Mouse (Mus musculus): Measurements from ENCODE around the gene Psip1. TPM values are rescaled to one million over a fixed set of nuclear protein-coding genes. Genes with fewer than 3 reads are reported as not detected.
A peak's percentile ranks its signal among the peaks of the same experiment; 100 is the strongest.

Psip1 gene
- total and polyA plus RNA-seq, 3 experiments = 54.0 to 161 (median 68.1) TPM

DNA sequence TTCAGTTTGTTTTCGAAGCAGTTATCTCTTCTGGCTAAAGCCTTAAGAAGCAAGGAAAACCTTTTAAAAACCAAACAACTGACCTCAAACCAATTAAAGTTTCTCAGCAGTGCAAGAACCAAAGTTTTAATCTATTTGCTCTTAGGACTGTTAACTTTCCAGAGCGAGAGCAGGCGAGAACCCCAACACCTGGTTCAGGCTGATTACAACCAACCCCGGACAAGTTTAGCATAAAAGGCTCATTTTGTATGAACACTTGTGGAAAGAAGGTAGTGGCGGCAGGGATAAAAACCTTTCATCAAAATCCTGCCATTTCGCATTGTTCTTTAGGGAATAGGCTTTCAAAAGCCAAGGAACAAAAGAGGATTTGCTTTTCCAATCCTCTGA is 38.2 kb upstream of the Psip1 start:
- Histone ChIP-seq H3K4me3 (ENCODE audit: control insufficient read depth in 1 of 2, insufficient read depth in 1 of 2, low read depth in 2 of 2, low read length in 2 of 2) (peak overlapping the region; percentile 82 to 97), H3K27me3 (ENCODE audit: control insufficient read depth in 1 of 2, insufficient read depth in 2 of 2, low read length in 2 of 2) (no peaks in the 10 kb centered on the region), H3K4me1 (ENCODE audit: control insufficient read depth in 1 of 2, insufficient read depth in 2 of 2, low read length in 2 of 2) (peaks cover 0 to 4% of the 10 kb centered on the region in 2 experiments; a peak in 2 of 4 replicates), H3K36me3 (ENCODE audit: control insufficient read depth in 1 of 2, insufficient read depth in 2 of 2, low read length in 2 of 2) (peaks cover 0 to 17% of the 10 kb centered on the region in 2 experiments; a peak in 2 of 4 replicates), H3K9ac (ENCODE audit: control insufficient read depth, low read depth, low read length, poor library complexity, severe bottlenecking) (peak overlapping the region; percentile 98), H3K79me2 (ENCODE audit: control insufficient read depth, insufficient read depth, low read length, poor library complexity) (peaks cover 3% of the 10 kb centered on the region), H3K27ac (ENCODE audit: control insufficient read depth, low read depth, low read length) (peak overlapping the region; percentile 88), H3K9me3 (replicated peaks; ENCODE audit: insufficient read depth, low read length) (no peaks in the 10 kb centered on the region)
- TF ChIP-seq RCOR1 (IDR thresholded peaks at IDR 0.05; ENCODE audit: low read depth, low read length) (peak; percentile 43; the same call in 1 of the 2 replicates), BHLHE40 (IDR thresholded peaks at IDR 0.05; ENCODE audit: borderline replicate concordance, low read depth, low read length) (0 out of 2 replicates have a peak, but pooled peaks have one; percentile 26), EP300 (IDR thresholded peaks at IDR 0.05; ENCODE audit: low read depth in 1 of 2, low read length in 2 of 2) (peak in 1 of 2 experiments; percentile 29; a peak in 1 of 4 replicates), TAL1 (IDR thresholded peaks at IDR 0.05; ENCODE audit: low read length) (peak; percentile 74), ETS1 (IDR thresholded peaks at IDR 0.05; ENCODE audit: low read depth, low read length) (no peak)
- DNase-seq (ENCODE audit: low read depth, low spot score) = peak; percentile 81

DNA sequence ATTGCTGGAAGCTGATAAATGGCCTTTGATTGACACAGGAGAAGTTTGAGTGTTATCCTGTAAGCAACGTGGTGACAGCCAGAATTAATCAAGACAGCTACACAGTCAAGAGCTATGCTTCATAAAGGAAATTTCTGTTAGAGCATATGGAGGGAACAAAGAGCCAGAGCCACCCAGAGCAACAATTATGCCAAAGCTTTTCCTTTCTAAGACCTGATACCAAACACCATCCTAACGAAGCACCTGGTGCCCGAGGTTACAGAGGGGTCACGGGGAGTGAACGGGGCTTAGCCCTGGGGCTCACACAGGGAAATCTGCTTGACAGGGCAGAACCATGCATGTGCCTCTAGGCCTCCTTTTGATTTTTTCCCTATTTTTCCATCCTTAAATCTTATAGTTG is 35.8 kb upstream of the Psip1 start:
- no peaks in the 10 kb centered on the region for H3K9me3 ChIP-seq (replicated peaks; ENCODE audit: insufficient read depth, low read length)
- TF ChIP-seq MAFK (IDR thresholded peaks at IDR 0.05; ENCODE audit: borderline replicate concordance, low read depth, low read length) (no peak), EP300 (IDR thresholded peaks at IDR 0.05; ENCODE audit: low read depth in 1 of 2, low read length in 2 of 2) (no peak), USF2 (IDR thresholded peaks at IDR 0.05; ENCODE audit: borderline replicate concordance in 1 of 2, insufficient read depth in 1 of 2, low read depth in 1 of 2, low read length in 2 of 2) (no peak), TBP (IDR thresholded peaks at IDR 0.05; ENCODE audit: low read depth, low read length) (no peak), ZNF384 (IDR thresholded peaks at IDR 0.05; ENCODE audit: low read depth, low read length) (no peak), JUND (IDR thresholded peaks at IDR 0.05; ENCODE audit: low read depth, low read length) (no peak), HCFC1 (IDR thresholded peaks at IDR 0.05; ENCODE audit: low read depth, low read length) (no peak), MAZ (IDR thresholded peaks at IDR 0.05; ENCODE audit: low read depth, low read length) (no peak), ZMIZ1 (IDR thresholded peaks at IDR 0.05; ENCODE audit: low read depth, low read length) (no peak), MYB (IDR thresholded peaks at IDR 0.05; ENCODE audit: low read depth, low read length) (no peak), CHD2 (IDR thresholded peaks at IDR 0.05; ENCODE audit: low read length) (no peak)
- H3K27me3 ChIP-seq (ENCODE audit: control insufficient read depth in 1 of 2, insufficient read depth in 2 of 2, low read length in 2 of 2) = no peaks in the 10 kb centered on the region
- peaks cover 0 to 16% of the 10 kb centered on the region in 2 experiments; a peak in 2 of 4 replicates for H3K36me3 ChIP-seq (ENCODE audit: control insufficient read depth in 1 of 2, insufficient read depth in 2 of 2, low read length in 2 of 2)
- no peak for DNase-seq (ENCODE audit: low read depth, low spot score)
- H3K79me2 ChIP-seq (ENCODE audit: control insufficient read depth, insufficient read depth, low read length, poor library complexity) = peaks cover 3% of the 10 kb centered on the region; the same call in 1 of the 2 replicates
- H3K4me3 ChIP-seq (ENCODE audit: control insufficient read depth in 1 of 2, insufficient read depth in 1 of 2, low read depth in 2 of 2, low read length in 2 of 2) = no peak overlapping the region
- H3K9ac ChIP-seq (ENCODE audit: control insufficient read depth, low read depth, low read length, poor library complexity, severe bottlenecking) = no peak overlapping the region
- peaks cover 0 to 3% of the 10 kb centered on the region in 2 experiments; a peak in 2 of 4 replicates for H3K4me1 ChIP-seq (ENCODE audit: control insufficient read depth in 1 of 2, insufficient read depth in 2 of 2, low read length in 2 of 2)
- H3K27ac ChIP-seq (ENCODE audit: control insufficient read depth, low read depth, low read length) = no peak overlapping the region

All from MEL (cell line).